Mouse (Mus musculus) testis, adult 2 months (tissue): Measurements from ENCODE around the gene Kif16b. TPM values are rescaled to one million over a fixed set of nuclear protein-coding genes. Genes with fewer than 3 reads are reported as not detected.

Experiments used
- H3K27ac ChIP-seq: fragments of 200-500 bp; 2 replicates; pipeline ENCODE4 v1.5.1; 2012; ENCODE audit warnings: low read depth, low read length; ENCODE audit not compliant: control insufficient read depth, insufficient read depth
- H3K27me3 ChIP-seq: fragments of 200-500 bp; 2 replicates; pipeline ENCODE4 v1.6.1; 2012; ENCODE audit warnings: mild to moderate bottlenecking, low read length, moderate library complexity; ENCODE audit not compliant: control insufficient read depth, insufficient read depth
- H3K36me3 ChIP-seq: fragments of 200-500 bp; 2 replicates; pipeline ENCODE4 v1.6.1; 2012; ENCODE audit warnings: mild to moderate bottlenecking, low read length; ENCODE audit not compliant: control insufficient read depth, insufficient read depth
- H3K4me1 ChIP-seq: fragments of 200-500 bp; 2 replicates; pipeline ENCODE4 v1.6.1; 2012; ENCODE audit warnings: low read length; ENCODE audit not compliant: control insufficient read depth, insufficient read depth
- H3K4me3 ChIP-seq: fragments of 200-500 bp; 2 replicates; pipeline ENCODE4 v1.5.1; 2012; ENCODE audit warnings: low read depth, mild to moderate bottlenecking, low read length, moderate library complexity, mixed read lengths; ENCODE audit not compliant: control insufficient read depth
- CTCF ChIP-seq: fragments of 200-500 bp; IDR thresholded peaks from 2 replicates; pipeline ENCODE4 v1.5.1; 2012; ENCODE audit warnings: low read depth, mild to moderate bottlenecking, inconsistent platforms, low read length, moderate library complexity; ENCODE audit not compliant: control insufficient read depth, insufficient read depth, insufficient replicate concordance
- POLR2A ChIP-seq: fragments of 200-500 bp; IDR thresholded peaks from 2 replicates; pipeline ENCODE4 v1.6.1; 2012; ENCODE audit warnings: low read depth, mild to moderate bottlenecking, inconsistent platforms, low read length, moderate library complexity; ENCODE audit not compliant: control insufficient read depth
- polyA plus RNA-seq: library from polyadenylated mRNA; depleted of rRNA; stranded (reverse); fragments of >200 nt; gene quantifications from 2 replicates; pipeline ENCODE4 v1.2.3, GENCODE M21; 2012

Gene Kif16b
- polyA plus RNA-seq, 1 experiment, result 11.9 TPM

GRCm38 (mm10) chr2:142764276-142764675 lies 137.1 kb downstream of the Kif16b start:
- Histone ChIP-seq H3K27me3 (no peaks in the 10 kb centered on the region), H3K4me1 (no peaks in the 10 kb centered on the region), H3K27ac (no peak overlapping the region), H3K36me3 (no peaks in the 10 kb centered on the region), H3K4me3 (no peak overlapping the region)
- TF ChIP-seq POLR2A (no peak), CTCF (no peak)

GRCm38 (mm10) chr2:142760843-142761242 lies 140.5 kb downstream of the Kif16b start:
- H3K36me3 ChIP-seq, result no peaks in the 10 kb centered on the region; the same call in 1 of the 2 replicates
- no peak for TF ChIP-seq POLR2A
- TF ChIP-seq CTCF, result no peak
- no peaks in the 10 kb centered on the region for H3K4me1 ChIP-seq
- no peak overlapping the region for H3K4me3 ChIP-seq
- no peak overlapping the region for H3K27ac ChIP-seq
- no peaks in the 10 kb centered on the region for H3K27me3 ChIP-seq

GRCm38 (mm10) chr2:142759192-142759591 lies 142.1 kb downstream of the Kif16b start:
- no peaks in the 10 kb centered on the region for H3K4me1 ChIP-seq
- H3K27me3 ChIP-seq, result no peaks in the 10 kb centered on the region
- TF ChIP-seq POLR2A (no peak), CTCF (no peak)
- no peaks in the 10 kb centered on the region; the same call in 1 of the 2 replicates for H3K36me3 ChIP-seq
- H3K27ac ChIP-seq, result no peak overlapping the region
- no peak overlapping the region for H3K4me3 ChIP-seq

GRCm38 (mm10) chr2:142758091-142758765 lies 143.1 kb downstream of the Kif16b start:
- H3K27me3 ChIP-seq, result no peaks in the 10 kb centered on the region
- H3K27ac ChIP-seq, result no peak overlapping the region
- H3K4me3 ChIP-seq, result no peak overlapping the region
- no peaks in the 10 kb centered on the region; the same call in 1 of the 2 replicates for H3K36me3 ChIP-seq
- no peaks in the 10 kb centered on the region for H3K4me1 ChIP-seq
- TF ChIP-seq CTCF, result no peak
- no peak for TF ChIP-seq POLR2A

GRCm38 (mm10) chr2:142739338-142739737 lies 162.0 kb downstream of the Kif16b start:
- Histone ChIP-seq H3K27ac (no peak overlapping the region), H3K4me1 (no peaks in the 10 kb centered on the region), H3K36me3 (no peaks in the 10 kb centered on the region), H3K4me3 (no peak overlapping the region), H3K27me3 (no peaks in the 10 kb centered on the region)
- TF ChIP-seq CTCF (no peak), POLR2A (no peak)

- no peaks in the 10 kb centered on the region for H3K36me3 ChIP-seq
- no peak overlapping the region for H3K4me3 ChIP-seq
- no peak overlapping the region for H3K27ac ChIP-seq
- H3K4me1 ChIP-seq, result no peaks in the 10 kb centered on the region
- no peaks in the 10 kb centered on the region for H3K27me3 ChIP-seq
- no peak for TF ChIP-seq POLR2A
- no peak for TF ChIP-seq CTCF
Observed at GRCm38 (mm10) chr2:142738488-142738887, 162.8 kb downstream of the Kif16b start.

GRCm38 (mm10) chr2:142735691-142736090 lies 165.6 kb downstream of the Kif16b start:
- TF ChIP-seq CTCF, result no peak
- TF ChIP-seq POLR2A, result no peak

More at GRCm38 (mm10) chr2:142735691-142736090, 165.6 kb downstream of the Kif16b start:
- no peak overlapping the region for H3K4me3 ChIP-seq
- no peak overlapping the region for H3K27ac ChIP-seq
- no peaks in the 10 kb centered on the region for H3K27me3 ChIP-seq
- no peaks in the 10 kb centered on the region for H3K4me1 ChIP-seq
- no peaks in the 10 kb centered on the region for H3K36me3 ChIP-seq
